Mouse (Mus musculus) embryonic fibroblast, embryonic 13.5 days (primary cell): ENCODE data around the gene Ptges3.

Experiments used
- CTCF ChIP-seq: IDR thresholded peaks from 2 replicates; pipeline ENCODE4 v1.5.1; 2011; ENCODE audit warnings: mild to moderate bottlenecking, control low read depth, low read length, moderate library complexity, borderline replicate concordance; ENCODE audit not compliant: insufficient read depth
- POLR2A ChIP-seq: IDR thresholded peaks from 2 replicates; pipeline ENCODE4 v1.6.1; 2011; ENCODE audit warnings: low read depth, mild to moderate bottlenecking, control low read depth, low read length, moderate library complexity

- TF ChIP-seq POLR2A (no peak), CTCF (no peak)
These were observed 3.7 kb downstream of the Ptges3 start for GRCm38 (mm10) chr10:128062221-128062989.
